Mouse (Mus musculus) thymus, postnatal 4 days (tissue): ENCODE measurements around the gene Hist1h1d.

Source experiments
- DNase-seq: peaks from one replicate; pipeline ENCODE4 v3.0.0; 2021

The Hist1h1d gene

DNA sequence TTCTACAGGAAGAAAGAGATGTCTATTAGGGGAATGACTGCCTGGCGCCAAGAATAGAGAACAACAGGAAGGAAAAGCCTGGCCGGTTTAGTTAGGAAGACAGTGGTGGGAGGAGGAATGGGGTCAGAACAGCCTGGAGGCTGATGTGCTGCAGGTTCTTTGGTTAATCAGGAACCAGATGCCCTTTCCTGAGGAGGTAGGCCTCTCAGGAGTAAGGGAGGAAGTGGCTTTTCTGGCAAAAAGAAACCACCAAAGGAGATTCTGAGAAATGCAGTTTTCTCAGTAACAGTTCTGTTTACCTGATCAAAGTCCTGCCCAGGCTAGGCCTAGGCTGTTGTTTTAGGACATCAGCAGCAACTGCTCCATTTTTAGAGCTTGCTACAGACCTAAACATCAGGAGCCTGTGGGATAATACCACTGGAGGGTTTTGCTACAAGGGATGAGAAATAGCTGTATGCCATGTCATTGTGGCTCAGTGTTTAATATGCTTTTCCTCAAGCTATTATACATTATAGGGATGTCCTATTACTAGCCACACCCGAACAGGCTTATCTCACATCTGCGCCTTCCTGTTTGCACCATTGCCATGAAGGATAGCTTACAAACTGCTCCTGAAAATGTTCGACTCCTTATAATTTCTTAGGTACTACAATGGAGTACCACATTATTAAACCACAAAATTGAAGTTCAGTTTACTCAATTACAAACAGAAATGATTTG is 40.1 kb downstream of the Hist1h1d start:
- DNase-seq: no peak

- no peak for DNase-seq
Observed at GRCm38 (mm10) chr13:23595185-23595584, 42.1 kb downstream of the Hist1h1d start.

DNA sequence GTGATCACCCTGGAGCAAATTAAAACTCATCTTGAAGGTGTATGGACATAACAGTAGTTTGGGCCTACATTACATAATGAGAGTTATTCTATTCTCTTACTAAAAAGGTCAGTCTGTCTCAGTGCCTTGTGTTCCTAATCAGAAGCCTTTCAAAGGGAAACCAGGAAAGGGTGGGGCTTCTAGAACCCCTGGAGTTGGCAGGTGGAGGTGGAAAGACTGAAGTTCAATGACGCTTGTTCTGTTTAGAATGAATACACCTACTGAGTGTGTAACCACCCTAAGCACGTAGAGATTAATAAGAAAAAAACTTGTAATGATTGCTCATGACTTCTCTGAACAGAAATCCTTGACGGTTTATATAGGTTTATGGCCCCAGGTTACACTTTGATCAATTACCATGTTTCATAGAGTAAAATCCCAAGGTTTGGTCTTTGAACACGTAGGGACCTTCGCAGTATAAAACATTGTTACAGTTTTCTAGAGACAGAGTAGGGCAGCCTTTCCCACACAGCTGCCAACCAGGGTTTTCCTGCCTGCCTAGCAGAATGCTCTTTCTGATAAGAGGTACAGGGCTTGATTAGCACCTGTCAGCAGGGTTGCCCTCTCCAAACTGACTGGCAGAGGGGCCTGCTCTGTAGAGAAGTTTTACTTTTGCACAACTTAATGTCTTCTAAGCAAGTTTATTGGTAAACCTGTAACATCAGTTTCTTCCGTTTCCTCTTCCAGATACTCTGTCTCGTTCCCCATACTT is 42.7 kb downstream of the Hist1h1d start:
- no peak for DNase-seq

GRCm38 (mm10) chr13:23597957-23598356 is 44.9 kb downstream of the Hist1h1d start:
- DNase-seq: peak; percentile 91

- no peak for DNase-seq
Observed at GRCm38 (mm10) chr13:23603182-23603699, 50.2 kb downstream of the Hist1h1d start.

GRCm38 (mm10) chr13:23604452-23604851 is 51.4 kb downstream of the Hist1h1d start:
- DNase-seq: no peak

- DNase-seq: no peak
Observed at GRCm38 (mm10) chr13:23605052-23605451, 52.0 kb downstream of the Hist1h1d start.

- DNase-seq: no peak
Observed at GRCm38 (mm10) chr13:23609209-23609608, 56.1 kb downstream of the Hist1h1d start.

- no peak for DNase-seq
Observed at GRCm38 (mm10) chr13:23609844-23610243, 56.8 kb downstream of the Hist1h1d start.
